Mouse (Mus musculus) heart, embryonic 10.5 days (tissue): Measurements from ENCODE around the gene Khdrbs1. TPM values are rescaled to one million over a fixed set of nuclear protein-coding genes. Genes with fewer than 3 reads are reported as not detected.
"Not testable (repeated sequence)": the region's sequence is repeated elsewhere in the genome, so short reads cannot be mapped to it uniquely, and the experiment has no call there.

ENCODE experiments used
- DNase-seq: peaks from one replicate; pipeline ENCODE4 v3.0.0-alpha.2; 2017; ENCODE audit warnings: low spot score
- H3K27ac ChIP-seq: fragments of 300-500 bp; sonication (generic); 2 replicates; pipeline ENCODE4 v1.5.1; 2016; ENCODE audit warnings: mild to moderate bottlenecking
- H3K27me3 ChIP-seq: fragments of 300-500 bp; sonication (generic); 2 replicates; pipeline ENCODE4 v1.6.1; 2016; ENCODE audit warnings: mild to moderate bottlenecking; ENCODE audit not compliant: poor library complexity, insufficient read depth, severe bottlenecking
- H3K36me3 ChIP-seq: fragments of 300-500 bp; sonication (generic); 2 replicates; pipeline ENCODE4 v1.6.1; 2016; ENCODE audit warnings: mild to moderate bottlenecking, moderate library complexity
- H3K4me1 ChIP-seq: fragments of 300-500 bp; sonication (generic); 2 replicates; pipeline ENCODE4 v1.6.1; 2016; ENCODE audit warnings: mild to moderate bottlenecking
- H3K4me3 ChIP-seq: fragments of 300-500 bp; sonication (generic); 2 replicates; pipeline ENCODE4 v1.5.1; 2016; ENCODE audit warnings: mild to moderate bottlenecking, moderate library complexity
- H3K9me3 ChIP-seq: fragments of 300-500 bp; sonication (generic); 2 replicates; pipeline ENCODE4 v1.6.1; 2016; ENCODE audit warnings: mild to moderate bottlenecking, moderate library complexity
- WGBS: fragments of 180-500 bp; shearing (Covaris S2); methylation state at CpG from one replicate; pipeline ENCODE4 v1.1.7; 2016; 5-methylcytosine and 5-hydroxymethylcytosine counted together
- polyA plus RNA-seq: library from polyadenylated mRNA; unstranded; fragments of >200 nt; fragmentation: Nextera tagmentation; extraction: Ambion mirVana; gene quantifications from 2 replicates; pipeline ENCODE4 v1.2.1, GENCODE M21; 2016

The Khdrbs1 gene
- polyA plus RNA-seq, 1 experiment from 2014 or later: 115 TPM

- no peak for DNase-seq
- WGBS: 80% methylated on average over 4 of the region's 4 CpGs
- Histone ChIP-seq H3K27ac (no peak overlapping the region), H3K4me1 (peaks cover 19% of the 10 kb centered on the region), H3K9me3 (no peaks in the 10 kb centered on the region), H3K27me3 (no peaks in the 10 kb centered on the region), H3K4me3 (0 out of 2 replicates have a peak overlapping the region, but pooled peaks have one; percentile 31), H3K36me3 (peaks cover 15% of the 10 kb centered on the region)
Observed at GRCm38 (mm10) chr4:129739111-129739645, 2.9 kb downstream of the Khdrbs1 start.

GRCm38 (mm10) chr4:129736173-129736572 lies 5.9 kb downstream of the Khdrbs1 start:
- WGBS: 81% methylated on average over 1 of the region's 1 CpGs
- H3K9me3 ChIP-seq: no peaks in the 10 kb centered on the region
- no peak overlapping the region for H3K27ac ChIP-seq
- H3K4me3 ChIP-seq: no peak overlapping the region
- DNase-seq: no peak
- peaks cover 19% of the 10 kb centered on the region for H3K36me3 ChIP-seq
- peaks cover 10% of the 10 kb centered on the region for H3K4me1 ChIP-seq
- no peaks in the 10 kb centered on the region for H3K27me3 ChIP-seq

DNA sequence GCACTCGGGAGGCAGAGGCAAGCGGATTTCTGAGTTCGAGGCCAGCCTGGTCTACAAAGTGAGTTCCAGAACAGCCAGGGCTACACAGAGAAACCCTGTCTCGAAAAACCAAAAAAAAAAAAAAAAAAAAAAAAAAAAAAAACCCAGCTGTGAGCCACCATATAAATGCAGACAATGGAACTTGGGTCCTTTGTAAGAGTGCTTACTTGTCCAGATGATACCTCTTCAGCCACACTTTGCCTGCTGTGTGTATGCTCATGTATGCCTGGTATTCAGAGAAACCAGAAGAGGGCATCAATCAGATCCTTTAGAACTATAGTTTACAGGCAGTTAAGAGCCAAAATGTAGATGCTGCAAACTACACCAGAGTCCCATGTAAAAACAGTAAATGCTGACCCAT lies 6.6 kb downstream of the Khdrbs1 start:
- 84% methylated on average over 4 of the region's 4 CpGs for WGBS
- H3K27ac ChIP-seq, DNase-seq, H3K4me1 ChIP-seq, H3K27me3 ChIP-seq, H3K9me3 ChIP-seq, H3K4me3 ChIP-seq: not testable (repeated sequence)
- peaks cover 23% of the 10 kb centered on the region for H3K36me3 ChIP-seq

GRCm38 (mm10) chr4:129731423-129731822 lies 10.7 kb downstream of the Khdrbs1 start:
- Histone ChIP-seq H3K36me3 (peaks cover 53% of the 10 kb centered on the region), H3K27ac (no peak overlapping the region), H3K4me1 (no peaks in the 10 kb centered on the region; the same call in 1 of the 2 replicates), H3K4me3 (no peak overlapping the region), H3K9me3 (no peaks in the 10 kb centered on the region), H3K27me3 (no peaks in the 10 kb centered on the region)
- WGBS: 89% methylated on average over 5 of the region's 5 CpGs
- DNase-seq: no peak

DNA sequence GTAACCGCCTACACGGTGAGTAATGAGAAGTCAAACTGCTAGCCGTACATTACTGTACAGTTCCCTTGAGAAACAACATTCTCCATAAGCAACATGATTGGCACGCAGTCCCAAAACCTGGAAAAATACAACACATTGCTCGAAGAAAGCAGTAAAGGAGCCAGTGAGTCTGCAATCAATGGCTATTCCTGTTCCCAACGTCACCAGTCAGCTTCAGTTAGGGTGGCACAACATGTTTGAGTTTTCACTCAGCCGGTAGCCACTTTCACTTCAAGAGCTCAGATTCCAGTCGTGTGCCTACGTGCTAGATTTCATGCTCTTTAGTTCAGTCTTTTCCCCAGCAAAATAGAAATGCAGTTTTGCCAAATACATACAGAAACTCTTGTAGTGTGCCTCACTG lies 25.8 kb downstream of the Khdrbs1 start:
- DNase-seq: no peak
- Histone ChIP-seq H3K27ac (no peak overlapping the region), H3K36me3 (peaks cover 88% of the 10 kb centered on the region), H3K4me3 (no peak overlapping the region), H3K9me3 (no peaks in the 10 kb centered on the region), H3K27me3 (no peaks in the 10 kb centered on the region), H3K4me1 (no peaks in the 10 kb centered on the region)
- 92% methylated on average over 9 of the region's 9 CpGs for WGBS

DNA sequence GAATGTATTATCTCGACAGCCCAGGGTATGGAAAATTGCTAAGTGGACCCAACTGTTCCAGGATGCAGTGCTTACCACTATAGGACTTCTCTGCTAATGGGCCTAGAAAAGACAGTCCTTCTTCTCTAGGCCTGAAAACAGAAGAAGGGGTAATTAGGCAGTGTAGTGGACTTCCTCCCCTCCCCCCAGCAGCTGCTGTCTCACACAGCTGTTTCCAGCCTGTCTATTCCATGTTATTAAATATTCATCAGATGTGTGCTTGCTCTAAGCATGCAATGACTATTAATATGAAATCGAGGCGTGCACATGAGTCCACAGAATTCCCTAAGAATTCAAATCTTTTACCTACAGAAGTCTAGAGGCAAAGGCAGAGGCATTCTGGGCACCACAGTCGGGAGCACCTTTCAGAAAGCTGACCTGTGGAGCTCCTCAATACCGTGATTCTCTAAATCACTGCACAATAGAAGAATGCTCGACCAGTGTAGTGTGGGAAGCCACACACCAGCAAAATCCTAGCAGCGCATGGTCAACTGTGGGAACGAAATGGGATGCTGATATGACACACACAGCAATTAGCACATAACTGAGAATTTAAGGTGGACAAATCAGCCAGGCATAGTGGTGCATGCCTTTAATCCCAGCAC lies 32.5 kb downstream of the Khdrbs1 start:
- H3K4me1 ChIP-seq: no peaks in the 10 kb centered on the region
- H3K27me3 ChIP-seq: no peaks in the 10 kb centered on the region
- DNase-seq: no peak
- peaks cover 98% of the 10 kb centered on the region for H3K36me3 ChIP-seq
- 88% methylated on average over 8 of the region's 8 CpGs for WGBS
- no peak overlapping the region for H3K27ac ChIP-seq
- no peak overlapping the region for H3K4me3 ChIP-seq
- H3K9me3 ChIP-seq: no peaks in the 10 kb centered on the region

DNA sequence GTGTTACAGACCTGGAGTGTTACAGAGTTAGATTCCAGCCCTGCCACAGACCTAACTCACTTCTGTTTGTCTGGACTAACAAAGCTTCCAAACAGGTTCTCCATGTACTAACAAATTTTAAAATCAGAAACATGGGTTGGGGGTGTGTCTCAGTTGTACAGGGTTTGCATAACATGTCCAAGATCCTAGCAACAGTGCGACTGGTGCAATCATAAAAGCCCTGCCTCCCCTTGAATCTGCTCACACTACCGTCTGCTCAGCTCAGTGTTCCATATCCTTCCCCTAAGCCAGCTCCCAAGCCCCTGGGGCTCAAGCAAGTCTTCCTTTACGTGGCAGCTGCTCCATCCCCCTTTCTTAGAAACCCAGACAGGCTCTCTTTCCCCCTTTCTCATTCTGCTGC lies 35.4 kb downstream of the Khdrbs1 start:
- no peaks in the 10 kb centered on the region for H3K27me3 ChIP-seq
- no peak overlapping the region for H3K27ac ChIP-seq
- peaks cover 14% of the 10 kb centered on the region; the same call in 1 of the 2 replicates for H3K4me1 ChIP-seq
- DNase-seq: no peak
- WGBS: 89% methylated on average over 3 of the region's 3 CpGs
- H3K9me3 ChIP-seq: no peaks in the 10 kb centered on the region
- H3K36me3 ChIP-seq: peaks cover 92% of the 10 kb centered on the region
- no peak overlapping the region for H3K4me3 ChIP-seq

DNA sequence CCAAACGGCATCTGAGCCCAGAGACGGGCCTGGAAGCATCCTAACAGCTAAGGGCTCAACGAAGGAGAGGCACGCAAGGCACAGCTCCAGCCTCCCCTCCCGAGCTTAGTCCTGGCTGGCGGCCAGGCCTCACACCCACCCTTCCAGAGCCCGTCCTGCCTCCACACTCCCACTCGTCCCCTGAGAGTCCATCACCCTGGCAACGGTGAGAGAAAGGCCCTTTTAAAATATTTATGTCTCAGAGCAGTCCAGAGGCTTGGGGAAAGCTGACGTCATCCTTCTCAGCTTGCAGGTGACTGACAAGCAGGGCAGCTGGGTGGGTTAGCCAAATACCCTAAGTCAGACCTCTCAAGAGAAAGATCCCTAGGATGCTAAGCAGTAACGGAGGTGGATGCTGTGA lies 39.6 kb downstream of the Khdrbs1 start:
- H3K27ac ChIP-seq: peak overlapping the region; percentile 48
- peaks cover 59% of the 10 kb centered on the region for H3K36me3 ChIP-seq
- H3K4me1 ChIP-seq: peaks cover 15% of the 10 kb centered on the region; the same call in 1 of the 2 replicates
- 35% methylated on average over 11 of the region's 11 CpGs for WGBS
- H3K9me3 ChIP-seq: no peaks in the 10 kb centered on the region
- DNase-seq: peak; percentile 91
- H3K27me3 ChIP-seq: no peaks in the 10 kb centered on the region
- no peak overlapping the region for H3K4me3 ChIP-seq

DNA sequence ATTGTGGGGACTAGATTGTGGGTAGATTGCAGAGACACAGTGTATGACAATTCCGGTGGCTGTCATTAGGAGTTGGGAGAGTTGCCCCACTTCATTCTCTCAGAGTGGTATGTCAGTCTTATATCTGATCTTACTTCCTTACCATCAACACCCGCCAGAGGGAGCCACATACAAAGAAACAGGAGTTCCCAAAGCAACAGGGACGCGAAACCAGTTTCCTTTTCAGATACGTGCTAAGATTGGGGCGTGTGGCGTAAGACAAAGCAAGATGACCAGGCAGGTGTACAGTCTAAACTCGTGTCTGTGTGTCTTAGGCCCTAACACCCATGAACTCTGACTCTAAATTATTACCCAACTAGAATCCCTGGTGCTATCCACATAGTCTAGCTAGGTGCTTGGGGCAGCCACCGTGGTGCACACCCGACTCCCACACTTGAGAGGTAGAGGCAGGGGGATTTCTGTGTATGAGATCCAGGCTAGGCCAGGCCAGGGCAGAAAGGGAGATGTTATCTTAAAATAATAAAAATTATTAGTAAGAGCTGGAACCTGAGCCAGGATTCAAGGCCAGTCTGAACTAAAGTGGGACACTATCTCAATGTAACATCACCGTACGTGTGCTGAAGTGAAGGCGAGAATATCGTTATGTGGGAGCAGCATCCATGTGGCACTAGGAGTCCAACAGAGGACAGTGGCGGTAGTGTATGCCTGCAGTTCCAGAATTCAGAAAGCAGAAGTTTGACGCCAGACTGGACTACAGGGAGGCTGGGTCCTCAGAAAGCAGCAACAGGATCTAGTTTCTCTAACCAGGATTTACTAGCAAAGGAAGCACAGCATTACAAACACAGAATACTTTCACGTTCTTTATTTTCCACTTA lies 40.4 kb downstream of the Khdrbs1 start:
- 56% methylated on average over 17 of the region's 17 CpGs for WGBS

GRCm38 (mm10) chr4:129700661-129701060 lies 41.4 kb downstream of the Khdrbs1 start:
- H3K36me3 ChIP-seq: peaks cover 42% of the 10 kb centered on the region
- peaks cover 26% of the 10 kb centered on the region for H3K4me1 ChIP-seq
- H3K4me3 ChIP-seq, H3K27me3 ChIP-seq, DNase-seq, H3K9me3 ChIP-seq, H3K27ac ChIP-seq: not testable (repeated sequence)
- WGBS: 90% methylated on average over 6 of the region's 6 CpGs

More for the DNA sequence above, 40.4 kb downstream of the Khdrbs1 start:
- DNase-seq: no peak
- no peaks in the 10 kb centered on the region for H3K9me3 ChIP-seq
- no peak overlapping the region for H3K4me3 ChIP-seq
- H3K36me3 ChIP-seq: peaks cover 53% of the 10 kb centered on the region
- peak overlapping the region; percentile 48; the same call in 1 of the 2 replicates for H3K27ac ChIP-seq
- H3K27me3 ChIP-seq: no peaks in the 10 kb centered on the region
- H3K4me1 ChIP-seq: peaks cover 19% of the 10 kb centered on the region; the same call in 1 of the 2 replicates

- Histone ChIP-seq H3K4me3 (no peak overlapping the region), H3K27ac (no peak overlapping the region), H3K27me3 (no peaks in the 10 kb centered on the region), H3K36me3 (peaks cover 37% of the 10 kb centered on the region), H3K9me3 (no peaks in the 10 kb centered on the region), H3K4me1 (peaks cover 31% of the 10 kb centered on the region)
- no peak for DNase-seq
- WGBS: 84% methylated on average over 1 of the region's 1 CpGs
Observed at GRCm38 (mm10) chr4:129700216-129700615, 41.9 kb downstream of the Khdrbs1 start.

DNA sequence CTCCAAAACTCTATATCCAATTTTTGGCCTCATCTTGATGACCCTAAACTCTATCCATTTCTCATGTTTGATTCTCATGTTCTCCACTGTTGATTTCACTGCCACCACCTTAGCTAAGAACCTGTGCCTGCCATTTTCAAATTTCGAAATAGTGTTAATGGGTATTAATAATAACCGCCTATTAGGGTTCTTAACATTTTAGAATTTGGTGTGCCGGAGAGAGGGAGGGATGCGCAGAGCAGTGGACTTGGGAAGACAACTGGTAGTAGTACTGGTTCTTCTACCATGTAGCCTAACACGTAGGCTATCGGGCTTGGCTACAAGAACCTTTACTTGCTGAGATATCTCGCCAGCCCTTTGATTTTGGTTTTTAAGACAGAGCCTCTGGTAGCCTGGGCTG lies 44.9 kb downstream of the Khdrbs1 start:
- 80% methylated on average over 7 of the region's 7 CpGs for WGBS
- Histone ChIP-seq H3K27me3 (no peaks in the 10 kb centered on the region), H3K4me1 (peaks cover 26% of the 10 kb centered on the region), H3K9me3 (no peaks in the 10 kb centered on the region), H3K4me3 (peak overlapping the region; percentile 74), H3K27ac (peak overlapping the region; percentile 92), H3K36me3 (peaks cover 32% of the 10 kb centered on the region)
- no peak for DNase-seq
